Mouse (Mus musculus) liver, postnatal 0 days (tissue): ENCODE data around the gene Slc24a4.

Source experiments
- CTCF ChIP-seq: sonication (generic); IDR thresholded peaks from 2 replicates; pipeline ENCODE4 v1.5.1; 2016; ENCODE audit warnings: antibody characterized with exemption, low read depth
- EP300 ChIP-seq: IDR thresholded peaks from 2 replicates; pipeline ENCODE4 v1.6.1; 2016; ENCODE audit warnings: antibody characterized with exemption, low read depth, mild to moderate bottlenecking

DNA sequence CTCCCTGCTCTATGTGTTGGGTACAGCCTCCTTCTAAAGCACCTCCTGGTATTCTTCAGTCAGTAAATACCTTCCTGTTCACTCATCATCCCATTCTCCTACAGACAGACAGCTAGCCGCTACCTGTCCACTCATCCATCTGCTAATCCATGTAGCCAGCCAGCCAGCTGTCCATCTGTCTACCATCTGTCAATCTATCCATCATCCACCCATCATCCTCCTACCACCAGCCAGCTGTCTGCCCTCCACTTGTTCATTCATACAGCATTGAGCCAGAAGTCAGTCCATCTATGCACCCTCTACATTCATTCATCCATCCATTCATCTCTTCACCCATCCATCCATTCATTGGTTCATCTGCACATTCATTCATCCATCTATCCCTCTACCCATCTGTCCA is 161.0 kb downstream of the Slc24a4 start:
- TF ChIP-seq CTCF, result no peak
- no peak for TF ChIP-seq EP300
